Comparison of ENCODE assay signal across 25 mouse cellular contexts in the genomic region with DNA sequence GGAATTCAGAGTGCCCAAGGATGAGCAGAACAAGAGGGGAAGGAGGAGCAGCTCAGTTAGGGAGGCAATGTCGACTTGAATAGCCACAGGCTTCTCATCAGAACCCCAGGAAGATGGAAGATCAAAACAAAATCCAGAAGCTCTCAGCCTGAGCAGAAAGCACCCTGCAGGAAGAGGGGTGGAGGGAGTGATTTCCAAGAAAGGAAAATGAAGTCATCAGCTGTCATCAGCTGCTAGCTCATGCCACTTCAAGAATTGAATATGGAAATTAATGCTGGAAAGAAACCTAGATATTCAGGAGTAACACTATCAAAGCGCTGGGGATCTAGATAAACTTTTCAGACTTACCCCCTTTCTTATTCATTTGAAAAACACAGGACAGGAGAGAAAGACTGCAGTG. TPM values are rescaled to one million over a fixed set of nuclear protein-coding genes. Genes with fewer than 3 reads are reported as not detected.
DNase-seq lines count a peak whose midpoint lies in the region; ATAC-seq lines count a peak whose summit lies in the region.
"Had no signal": no experiment of that assay in that cellular context is flagged by ENCODE, and none has a peak within 500 bp of the region (broad histone marks: within the 10 kb centered on the region; RNA-seq: fewer than 3 reads in every experiment).

No protein-coding gene starts in this region.

- H3K27me3 ChIP-seq in heart, embryonic 11.5 days (ENCODE audit: control insufficient read depth, insufficient read depth, low read length), result no peaks in the 10 kb centered on the region
- H3K27me3 ChIP-seq in heart, embryonic 15.5 days, result no peaks in the 10 kb centered on the region
- H3K27me3 ChIP-seq: embryonic facial prominence, embryonic 13.5 days; forebrain, embryonic 12.5 days; hindbrain, embryonic 13.5 days had no signal

- peak; percentile 27; the same call in 1 of the 2 replicates for ATAC-seq in frontal cortex, adult (ENCODE audit: low TSS enrichment)
- no peak for ATAC-seq in heart, embryonic 11.5 days (replicated peaks; ENCODE audit: insufficient number of reproducible peaks, low FRiP score, low TSS enrichment)
- ATAC-seq in heart, embryonic 15.5 days (replicated peaks; ENCODE audit: insufficient number of reproducible peaks, insufficient read depth, low FRiP score, low read depth), result 0 out of 2 replicates have a peak, but pooled peaks have one; percentile 39
- ATAC-seq: CD4-positive, CD25-positive, alpha-beta regulatory T cell, adult 4 months; forebrain, embryonic 16.5 days; hindbrain, postnatal 0 days had no signal

- intact Hi-C loops in heart, postnatal 36 days (cut with DNase I), result no loop called here

- peak overlapping the region; percentile 46 for H3K27ac ChIP-seq in heart, embryonic 11.5 days (ENCODE audit: low read depth, low read length)
- H3K27ac ChIP-seq in heart, embryonic 15.5 days, result peak overlapping the region; percentile 79
- H3K27ac ChIP-seq: embryonic facial prominence, embryonic 13.5 days; forebrain, embryonic 12.5 days; gastrocnemius, adult 2 months; hindbrain, embryonic 13.5 days; hindbrain, postnatal 0 days had no signal

- 30% methylated on average over 2 of the region's 2 CpGs for WGBS in heart, embryonic 11.5 days (ENCODE audit: insufficient replicate concordance)
- 20% methylated on average over 2 of the region's 2 CpGs for WGBS in heart, embryonic 15.5 days

- no peak for DNase-seq in frontal cortex, adult 2 months (ENCODE audit: extremely low spot score in 1 of 2, low spot score in 1 of 2)
- DNase-seq in heart, postnatal 4 days, result no peak
- no peak for DNase-seq in heart, postnatal 36 days
- peak; percentile 49 for DNase-seq in brain, adult 2 months (ENCODE audit: low read depth, low spot score)
- no peak for DNase-seq in MN1 (ENCODE audit: low spot score)
- DNase-seq: adrenal gland, postnatal 10 days; B cell, adult 2 months; cerebellum, adult 18-20 months; cerebellum, adult 9-11 months; cerebellum, postnatal 36 days; gastrocnemius, adult 2 months; gastrocnemius, postnatal 36 days; kidney, adult 11 months; kidney, adult 9 months had no signal

- H3K9me3 ChIP-seq in heart, embryonic 11.5 days (replicated peaks; ENCODE audit: control insufficient read depth, low read length), result no peaks in the 10 kb centered on the region
- H3K9me3 ChIP-seq in heart, embryonic 15.5 days (replicated peaks), result no peaks in the 10 kb centered on the region
- H3K9me3 ChIP-seq: embryonic facial prominence, embryonic 13.5 days; forebrain, embryonic 12.5 days; G1E; hindbrain, embryonic 13.5 days had no signal

- no peak overlapping the region for H3K4me3 ChIP-seq in heart, embryonic 11.5 days (ENCODE audit: low read depth, low read length)
- no peak overlapping the region for H3K4me3 ChIP-seq in heart, embryonic 15.5 days
- H3K4me3 ChIP-seq: embryonic facial prominence, embryonic 13.5 days; forebrain, embryonic 12.5 days; gastrocnemius, adult 2 months; hindbrain, embryonic 13.5 days had no signal

- H3K9ac ChIP-seq in heart, embryonic 11.5 days (ENCODE audit: low read depth, low read length), result no peak overlapping the region
- 0 out of 2 replicates have a peak overlapping the region, but pooled peaks have one; percentile 17 for H3K9ac ChIP-seq in heart, embryonic 15.5 days
- H3K9ac ChIP-seq: embryonic facial prominence, embryonic 13.5 days; forebrain, embryonic 12.5 days; hindbrain, embryonic 13.5 days had no signal

- H3K4me1 ChIP-seq in heart, embryonic 11.5 days (ENCODE audit: control insufficient read depth, insufficient read depth, low read length), result peaks cover 34% of the 10 kb centered on the region
- H3K4me1 ChIP-seq in heart, embryonic 15.5 days (replicated peaks), result peaks cover 40% of the 10 kb centered on the region
- H3K4me1 ChIP-seq: embryonic facial prominence, embryonic 13.5 days; forebrain, embryonic 12.5 days; hindbrain, embryonic 13.5 days had no signal

- H3K4me2 ChIP-seq in heart, embryonic 11.5 days, result no peak overlapping the region
- H3K4me2 ChIP-seq in heart, embryonic 15.5 days, result 0 out of 2 replicates have a peak overlapping the region, but pooled peaks have one; percentile 10
- H3K4me2 ChIP-seq: embryonic facial prominence, embryonic 13.5 days; forebrain, embryonic 12.5 days; hindbrain, embryonic 13.5 days had no signal

- H3K36me3 ChIP-seq in heart, embryonic 11.5 days (ENCODE audit: control insufficient read depth, insufficient read depth, low read length), result no peaks in the 10 kb centered on the region
- peaks cover 4% of the 10 kb centered on the region; the same call in 1 of the 2 replicates for H3K36me3 ChIP-seq in heart, embryonic 15.5 days
- H3K36me3 ChIP-seq: embryonic facial prominence, embryonic 13.5 days; forebrain, embryonic 12.5 days; G1E; hindbrain, embryonic 13.5 days had no signal

RNA-seq across cellular contexts. Expression of a gene that starts 34.4 kb away (rescaled TPM):
- 0.15 and 0.22 TPM in 2 replicates for polyA plus RNA-seq in frontal cortex, adult 2 months (2012; rRNA removed)
- 66.4 and 66.5 TPM in 2 replicates for polyA plus RNA-seq in heart, embryonic 11.5 days (2014; fragmentation: Nextera tagmentation; extraction: Ambion mirVana)
- 100 to 1,000 TPM; 113 to 131 TPM for total RNA-seq in heart, postnatal 4 days (2021)
- polyA plus RNA-seq in heart, embryonic 15.5 days (2015; fragmentation: Nextera tagmentation; extraction: Ambion mirVana), result 63.0 and 69.6 TPM in 2 replicates
- 10 to 100 TPM; 69.4 to 81.2 TPM for total RNA-seq in heart, postnatal 36 days (2021)
- total RNA-seq: hematopoietic stem cell, adult 5-6 weeks had no signal
- polyA plus RNA-seq: G1E had no signal

Comparison
In these comparisons a context has a peak if more than half of its experiments do, and no peak if none do; other contexts are left out.
1. RNA of a gene that starts 34.4 kb away (polyA plus RNA-seq): 66.4 to 66.5 TPM in heart, embryonic 11.5 days and 63.0 to 69.6 TPM in heart, embryonic 15.5 days; 0.15 to 0.22 TPM in frontal cortex, adult 2 months; every median in the first group is over 10 times any median in the second.